Mouse (Mus musculus) liver, embryonic 14.5 days (tissue): ENCODE results near the gene Kremen2.

Source experiments
- CTCF ChIP-seq: IDR thresholded peaks from 2 replicates; pipeline ENCODE4 v1.5.1; 2016; ENCODE audit warnings: antibody characterized with exemption, low read depth, control low read depth
- EP300 ChIP-seq: IDR thresholded peaks from 2 replicates; pipeline ENCODE4 v1.6.1; 2016; ENCODE audit warnings: antibody characterized with exemption, low read depth

DNA sequence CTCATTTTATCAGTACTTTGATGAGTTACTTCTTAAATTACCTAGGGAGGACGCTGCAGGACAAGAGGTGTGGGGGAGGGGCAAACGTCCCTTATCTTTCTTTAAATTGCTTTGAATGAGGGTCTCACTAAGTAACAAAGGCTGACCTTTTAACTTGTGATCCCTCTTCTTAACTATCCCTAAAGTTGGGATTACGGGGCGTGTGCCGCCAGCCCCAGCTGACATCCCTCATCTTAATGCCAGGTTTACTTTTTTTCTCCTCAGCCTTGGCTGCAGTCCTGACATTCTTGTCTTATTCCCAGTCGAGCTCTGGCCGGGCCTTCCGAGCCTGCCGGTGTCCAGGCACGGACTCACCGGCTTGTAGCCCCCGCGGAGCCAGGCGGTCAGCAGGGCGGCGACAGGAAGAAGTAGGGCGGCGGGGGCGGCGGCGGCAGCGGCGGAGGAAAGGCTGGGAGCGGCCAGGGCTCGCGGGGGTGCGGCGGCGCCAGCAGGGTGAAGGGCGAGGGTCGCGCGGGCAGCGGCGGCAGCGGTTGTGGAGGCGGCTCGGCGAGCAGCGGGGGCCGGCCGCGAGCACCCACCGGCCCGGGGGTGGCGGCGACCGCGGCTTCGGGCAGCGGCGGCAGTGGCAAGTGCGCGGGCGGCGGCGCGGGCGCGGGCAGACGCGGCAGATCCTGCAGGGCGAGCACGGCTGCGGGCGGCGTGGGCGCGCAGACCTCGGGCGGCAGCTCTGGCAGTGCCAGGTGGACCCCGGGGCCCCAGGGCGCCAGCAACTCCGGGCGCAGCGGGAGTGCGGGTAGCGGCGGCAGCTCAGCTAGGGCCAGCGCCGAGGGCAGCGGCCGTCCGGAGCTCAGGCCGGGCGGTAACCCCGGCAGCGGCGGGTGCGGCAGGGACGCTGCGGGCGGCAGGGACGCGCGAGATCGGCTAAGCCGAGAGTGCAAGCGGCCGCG is 46.2 kb downstream of the Kremen2 start:
- no peak for TF ChIP-seq EP300
- TF ChIP-seq CTCF, result no peak
